Mouse (Mus musculus) brain, adult 2 months (tissue): Measurements from ENCODE around the gene Ifrd1.

Source experiments
- DNase-seq: peaks from one replicate; pipeline ENCODE4 v3.0.0; 2011; ENCODE audit warnings: low read depth, low spot score

Ifrd1 gene

GRCm38 (mm10) chr12:40243241-40243640 is 5.1 kb downstream of the Ifrd1 start:
- DNase-seq: no peak

DNA sequence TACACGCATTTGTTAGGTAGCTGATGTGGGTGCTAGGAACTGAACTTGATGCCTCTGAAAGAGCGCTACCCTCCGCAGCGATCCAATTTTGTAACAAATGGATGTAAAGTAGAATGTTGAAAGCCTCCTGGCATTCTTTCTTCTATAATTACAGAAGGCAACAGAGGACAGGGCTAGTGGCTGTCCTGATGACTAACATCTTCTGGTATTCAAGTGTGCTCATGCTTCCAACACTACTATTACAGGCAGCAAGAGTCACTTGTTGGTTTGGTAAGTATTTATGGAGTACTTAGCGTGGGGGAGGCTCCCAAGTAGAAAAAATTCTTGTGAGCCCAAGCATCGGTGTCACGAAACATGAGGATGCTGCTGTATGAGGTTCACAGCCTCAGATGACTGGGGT is 9.1 kb downstream of the Ifrd1 start:
- peak; percentile 55 for DNase-seq

GRCm38 (mm10) chr12:40232231-40232630 is 16.1 kb downstream of the Ifrd1 start:
- DNase-seq: no peak

DNA sequence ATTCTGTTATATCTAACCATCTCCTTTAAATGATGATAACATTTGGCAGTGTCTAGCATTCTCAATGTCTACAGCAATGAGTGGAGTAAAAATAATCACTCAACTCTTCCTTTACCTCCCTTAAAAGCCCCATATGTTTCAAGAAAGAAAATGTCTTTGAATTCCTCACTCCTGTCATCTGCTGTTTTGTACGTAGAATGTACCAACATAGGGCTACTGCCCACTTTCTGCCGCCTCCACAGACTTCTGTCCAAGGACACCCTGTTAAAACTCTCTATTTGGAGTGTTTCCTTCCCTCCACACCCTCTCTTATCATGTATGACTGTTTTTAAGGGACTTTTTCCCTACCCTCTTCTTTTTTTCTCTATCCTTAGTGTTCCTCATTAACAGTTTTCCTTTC is 16.7 kb downstream of the Ifrd1 start:
- peak; percentile 73 for DNase-seq

GRCm38 (mm10) chr12:40224171-40224880 is 24.0 kb downstream of the Ifrd1 start:
- no peak for DNase-seq

- DNase-seq: peak; percentile 33
Observed at GRCm38 (mm10) chr12:40223676-40224075, 24.6 kb downstream of the Ifrd1 start.

DNA sequence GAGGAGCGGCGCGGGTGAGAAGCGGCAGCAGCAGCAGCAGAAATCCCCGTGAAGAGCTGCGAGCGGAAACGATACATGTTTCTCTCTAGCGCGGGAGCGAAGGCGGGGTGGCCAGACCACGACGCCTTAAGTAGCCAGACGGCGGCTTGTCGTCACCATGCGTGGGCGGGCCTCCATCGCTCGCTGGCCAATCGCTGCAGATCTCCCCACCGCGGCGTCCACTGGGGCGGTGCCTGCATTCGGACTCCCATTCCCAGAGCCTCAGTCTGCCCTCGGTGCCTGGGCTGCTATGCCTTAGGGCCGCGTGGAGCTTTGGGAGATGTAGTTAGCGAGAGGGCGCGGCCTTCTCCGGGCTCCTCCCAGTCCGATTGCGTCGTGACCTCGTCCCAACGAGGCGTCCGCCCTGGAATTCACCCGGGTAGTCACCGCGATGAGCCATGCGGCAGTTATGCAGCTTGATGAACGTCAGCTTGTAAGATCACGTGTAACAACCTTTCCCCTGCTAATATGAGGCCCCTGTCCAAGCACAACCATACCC is 25.2 kb downstream of the Ifrd1 start:
- peak; percentile 100 for DNase-seq

GRCm38 (mm10) chr12:40222251-40223081 is 25.8 kb downstream of the Ifrd1 start:
- DNase-seq: peak; percentile 100

- DNase-seq: no peak
Observed at GRCm38 (mm10) chr12:40221611-40222010, 26.7 kb downstream of the Ifrd1 start.

DNA sequence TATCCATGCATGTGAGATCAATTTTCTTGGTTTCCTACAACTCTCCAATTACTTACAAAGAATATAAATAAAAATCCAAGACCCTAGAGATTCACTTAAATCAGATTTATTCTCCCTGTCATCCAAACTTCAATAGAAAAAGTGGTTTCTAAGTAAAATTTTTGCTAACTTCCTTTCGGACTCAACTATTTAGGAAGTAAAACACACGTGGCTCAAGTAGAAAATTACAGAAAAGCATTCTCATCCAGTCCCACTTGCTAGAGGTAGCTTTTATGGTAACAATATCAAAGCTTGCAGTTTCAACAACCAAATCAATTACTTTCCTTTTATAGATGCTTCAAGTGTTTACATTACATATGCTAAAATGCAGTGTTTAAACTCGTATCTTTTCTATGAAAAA is 27.4 kb downstream of the Ifrd1 start:
- no peak for DNase-seq

- peak; percentile 61 for DNase-seq
Observed at GRCm38 (mm10) chr12:40220001-40220570, 28.2 kb downstream of the Ifrd1 start.

DNA sequence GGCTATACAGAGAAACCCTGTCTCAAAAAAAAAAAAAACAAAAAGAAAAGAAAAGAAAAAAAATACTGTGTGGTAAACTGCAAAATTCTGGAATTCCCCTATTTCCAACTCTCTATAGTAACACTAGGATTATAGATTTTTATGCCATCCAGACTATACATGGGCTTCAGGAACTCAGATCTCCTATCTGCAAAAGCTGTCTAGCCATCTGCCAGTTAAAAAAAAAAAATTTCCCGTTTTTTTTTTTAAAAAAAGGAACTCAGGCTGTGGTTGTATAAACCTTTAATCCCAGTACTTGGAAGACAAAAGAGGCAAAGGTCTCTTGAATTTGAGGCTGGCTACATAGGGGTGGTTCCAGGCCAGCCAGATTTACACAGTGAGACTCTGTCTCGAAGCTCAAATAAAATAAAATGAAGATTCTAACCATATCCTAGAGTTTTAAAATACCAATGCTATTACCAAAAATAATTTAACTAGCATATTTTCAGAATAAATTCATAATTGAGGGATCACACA is 29.8 kb downstream of the Ifrd1 start:
- no peak for DNase-seq

GRCm38 (mm10) chr12:40217776-40218175 is 30.5 kb downstream of the Ifrd1 start:
- DNase-seq: no peak

DNA sequence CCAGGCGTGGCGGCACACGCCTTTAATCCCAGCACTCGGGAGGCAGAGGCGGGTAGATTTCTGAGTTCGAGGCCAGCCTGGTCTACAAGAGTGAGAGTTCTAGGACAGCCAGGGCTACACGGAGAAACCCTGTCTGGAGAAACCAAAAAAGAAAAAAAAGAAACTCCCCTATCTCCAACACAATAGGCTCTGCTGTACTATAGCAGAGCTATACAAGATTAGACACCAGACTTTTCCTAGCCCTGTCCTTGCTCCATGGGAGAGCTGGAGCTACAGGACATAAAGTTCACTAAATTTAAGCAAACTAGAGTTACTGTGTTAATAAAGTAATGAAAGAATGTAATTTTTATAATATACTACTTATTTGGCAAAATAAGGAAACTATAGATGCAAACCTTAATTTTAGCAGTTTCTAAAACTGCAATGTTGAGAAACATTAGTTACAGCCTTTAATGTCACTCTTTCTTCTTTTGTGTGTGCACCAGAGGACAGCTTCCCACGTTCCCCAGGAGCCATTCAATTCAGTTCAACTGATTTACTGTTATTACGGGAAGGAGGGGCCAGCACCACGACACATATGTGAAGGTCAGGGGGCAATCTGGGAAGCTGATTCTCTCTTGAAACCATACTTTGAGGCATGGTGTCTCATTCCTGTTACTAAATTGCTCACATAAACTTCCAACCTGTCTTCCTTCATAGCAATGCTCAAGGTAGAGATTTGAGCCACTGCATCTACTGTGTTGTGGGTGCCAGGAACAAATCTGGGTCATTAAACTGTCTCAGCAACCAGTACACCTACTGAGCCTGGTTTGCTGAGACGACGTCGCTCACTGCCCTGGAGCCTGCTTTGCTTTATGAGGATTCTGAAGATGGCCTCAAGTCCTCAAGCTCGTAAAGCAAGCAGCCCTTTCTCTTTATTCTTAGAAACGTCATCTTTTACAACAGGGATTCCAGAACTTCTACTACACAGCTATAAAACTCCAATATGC is 33.1 kb downstream of the Ifrd1 start:
- no peak for DNase-seq

DNA sequence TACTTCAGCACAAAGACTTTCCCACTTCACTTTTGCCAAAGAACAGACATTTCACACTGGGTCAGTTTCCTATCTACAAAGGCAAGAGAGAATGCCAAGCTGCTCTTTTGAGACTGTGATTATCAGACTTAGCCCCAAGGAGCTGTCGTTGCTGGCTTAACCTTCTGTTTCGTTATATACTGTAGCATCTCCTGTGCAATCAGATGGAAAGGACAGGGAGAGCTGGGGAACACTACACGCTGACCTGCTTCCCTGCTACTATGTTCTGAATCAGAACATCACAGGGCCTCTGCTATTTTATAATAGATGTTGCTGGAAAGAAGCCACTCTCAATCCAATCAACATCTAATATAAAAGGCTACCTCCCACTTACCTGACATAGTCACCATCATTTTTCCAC is 39.3 kb downstream of the Ifrd1 start:
- DNase-seq: peak; percentile 27

DNA sequence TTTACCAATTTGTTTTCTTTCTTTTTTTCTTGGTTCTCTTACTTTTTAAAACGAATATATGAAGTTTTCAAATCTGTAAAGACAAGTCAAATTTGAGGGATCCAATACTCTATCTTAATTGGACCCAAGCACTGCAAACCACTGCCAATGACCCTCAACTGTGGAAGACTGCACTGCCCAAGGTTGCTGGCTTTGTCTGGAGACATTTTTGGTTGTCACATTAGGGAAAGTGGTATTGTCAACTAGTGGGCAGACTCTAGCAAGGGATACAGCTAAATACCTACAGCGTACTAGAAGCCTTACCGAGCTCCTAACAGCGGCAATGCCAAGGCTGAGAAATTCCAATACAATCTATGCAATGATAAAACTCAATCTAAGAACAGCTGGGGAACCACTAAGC is 40.4 kb downstream of the Ifrd1 start:
- DNase-seq: no peak

DNA sequence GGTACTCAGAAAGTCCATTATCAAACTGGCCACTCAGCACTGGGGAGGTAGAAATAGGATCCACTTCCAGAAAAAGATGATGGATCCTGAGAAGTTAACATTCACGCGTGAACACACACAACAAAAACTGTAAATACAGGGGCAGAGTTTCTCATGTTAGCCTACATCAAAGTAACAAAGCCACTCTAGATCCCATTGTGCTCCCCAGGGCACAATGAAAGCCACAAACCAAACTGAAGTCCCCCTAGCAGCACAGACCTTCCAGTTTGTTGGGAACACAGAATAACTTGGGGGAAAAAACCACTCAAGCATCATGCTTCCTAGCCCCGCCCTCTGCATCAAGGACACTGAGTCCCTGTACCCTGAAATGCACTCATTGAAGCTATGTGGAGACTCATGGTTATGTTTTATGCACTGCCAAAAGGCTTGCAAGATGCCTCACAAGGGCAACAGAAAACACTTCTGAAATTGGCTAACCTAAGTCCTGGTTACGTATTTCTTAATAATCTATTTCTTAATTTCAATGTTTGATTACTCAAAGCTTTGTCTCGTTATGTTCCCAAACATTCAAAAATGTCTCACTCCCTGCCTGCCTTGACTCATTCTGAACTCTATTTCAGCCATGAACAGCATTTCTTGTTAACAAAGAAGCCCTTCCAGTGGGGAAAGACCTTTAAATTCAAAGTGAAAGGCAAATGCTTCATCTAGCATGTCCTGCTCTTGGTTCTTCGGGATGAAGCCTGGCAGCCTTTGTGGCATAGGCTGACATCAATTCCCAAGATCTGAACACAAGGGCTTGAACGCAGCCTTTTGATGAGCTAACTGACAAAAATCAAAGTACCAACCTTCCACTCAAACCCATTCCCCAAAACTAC is 45.9 kb downstream of the Ifrd1 start:
- DNase-seq: no peak

GRCm38 (mm10) chr12:40200484-40201235 is 47.6 kb downstream of the Ifrd1 start:
- DNase-seq: no peak

DNA sequence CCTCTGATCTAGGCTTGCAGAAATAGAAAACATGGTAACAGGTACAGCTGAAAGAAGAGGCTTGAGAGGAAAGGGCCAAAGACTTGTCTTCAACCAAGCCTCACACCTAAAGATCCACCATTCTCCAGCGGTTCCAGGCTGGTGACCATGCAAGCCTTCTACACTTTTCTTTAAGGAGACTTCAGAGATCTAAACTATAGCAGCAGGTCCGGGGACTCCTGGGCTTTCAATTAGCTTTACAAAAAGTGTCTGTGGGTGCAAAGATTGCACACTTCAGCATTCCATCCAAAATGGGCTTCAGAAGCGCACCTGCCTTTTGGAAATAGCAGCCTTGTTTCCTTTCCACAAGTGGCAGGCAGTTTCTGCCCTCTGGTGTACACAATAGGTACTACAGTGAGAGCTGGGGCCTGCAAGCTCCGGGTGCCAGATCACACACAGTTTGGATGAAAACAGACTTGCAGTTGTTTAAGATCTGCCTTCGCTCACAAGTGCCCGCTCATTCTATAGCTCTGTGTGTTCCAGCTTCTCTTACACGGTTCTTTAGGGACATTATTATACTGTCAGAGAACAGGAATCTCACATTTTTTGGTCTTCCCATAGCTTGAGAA is 48.4 kb downstream of the Ifrd1 start:
- peak; percentile 84 for DNase-seq
